Mouse (Mus musculus) hindbrain, embryonic 12.5 days (tissue): ENCODE data around the gene Gm10718. TPM values are rescaled to one million over a fixed set of nuclear protein-coding genes. Genes with fewer than 3 reads are reported as not detected.
"Not testable (repeated sequence)": the region's sequence is repeated elsewhere in the genome, so short reads cannot be mapped to it uniquely, and the experiment has no call there.

ENCODE experiments used
- ATAC-seq: fragments of 200-750 bp; cut with Nextera tagmentation; 2 replicates; pipeline ENCODE4 v1.8.0; 2017; ENCODE audit warnings: moderate TSS enrichment; ENCODE audit not compliant: low FRiP score
- H3K27ac ChIP-seq: fragments of 300-500 bp; sonication (generic); 2 replicates; pipeline ENCODE4 v1.5.1; 2016; ENCODE audit warnings: mild to moderate bottlenecking
- H3K27me3 ChIP-seq: fragments of 300-500 bp; sonication (generic); 2 replicates; pipeline ENCODE4 v1.6.1; 2016; ENCODE audit warnings: mild to moderate bottlenecking
- H3K36me3 ChIP-seq: fragments of 300-500 bp; sonication (generic); 2 replicates; pipeline ENCODE4 v1.6.1; 2016; ENCODE audit warnings: mild to moderate bottlenecking
- H3K4me1 ChIP-seq: fragments of 300-500 bp; sonication (generic); 2 replicates; pipeline ENCODE4 v1.6.1; 2016
- H3K4me2 ChIP-seq: fragments of 300-500 bp; sonication (generic); replicated peaks from 2 replicates; pipeline ENCODE4 v1.6.1; 2016; ENCODE audit warnings: mild to moderate bottlenecking
- H3K4me3 ChIP-seq: fragments of 300-500 bp; sonication (generic); 2 replicates; pipeline ENCODE4 v1.5.1; 2016; ENCODE audit warnings: mild to moderate bottlenecking
- H3K9ac ChIP-seq: fragments of 300-500 bp; sonication (generic); 2 replicates; pipeline ENCODE4 v1.6.1; 2016; ENCODE audit warnings: mild to moderate bottlenecking, moderate library complexity
- H3K9me3 ChIP-seq: fragments of 300-500 bp; sonication (generic); replicated peaks from 2 replicates; pipeline ENCODE4 v1.6.1; 2016; ENCODE audit warnings: mild to moderate bottlenecking
- WGBS: fragments of 180-500 bp; shearing (Covaris S2); methylation state at CpG from one replicate; pipeline ENCODE4 v1.1.7; 2016; 5-methylcytosine and 5-hydroxymethylcytosine counted together
- microRNA-seq: library from miRNA; unstranded; fragments of <30 nt; microRNA quantifications from one replicate; pipeline ENCODE4, GENCODE M21; 2017
- polyA plus RNA-seq: library from polyadenylated mRNA; unstranded; fragments of >200 nt; fragmentation: Nextera tagmentation; extraction: Ambion mirVana; gene quantifications from 2 replicates; pipeline ENCODE4 v1.2.1, GENCODE M21; 2016

The Gm10718 gene
- polyA plus RNA-seq, 1 experiment from 2014 or later, result not detected

- not testable (repeated sequence) for H3K4me1 ChIP-seq, H3K27ac ChIP-seq, H3K4me3 ChIP-seq, H3K36me3 ChIP-seq, H3K27me3 ChIP-seq, H3K9ac ChIP-seq, H3K9me3 ChIP-seq, H3K4me2 ChIP-seq
- 59% methylated on average over 2 of the region's 10 CpGs for WGBS
- ATAC-seq, result 0 out of 2 replicates have a peak, but pooled peaks have one; percentile 45
Observed at GRCm38 (mm10) chr9:3030677-3031318, 7.5 kb downstream of the Gm10718 start.

- not testable (repeated sequence) for H3K9me3 ChIP-seq, H3K4me2 ChIP-seq, H3K36me3 ChIP-seq, H3K27ac ChIP-seq, H3K27me3 ChIP-seq, H3K9ac ChIP-seq, H3K4me3 ChIP-seq, H3K4me1 ChIP-seq, ATAC-seq
- 38% methylated on average over 1 of the region's 8 CpGs for WGBS
Observed at GRCm38 (mm10) chr9:3034299-3034698, 11.0 kb downstream of the Gm10718 start, which contains the start of gene Gm17535. Gm17535 (plus strand) TSS chr9:3034599.

- H3K4me1 ChIP-seq, H3K27me3 ChIP-seq, H3K9me3 ChIP-seq, ATAC-seq, H3K4me3 ChIP-seq, H3K4me2 ChIP-seq, H3K36me3 ChIP-seq, H3K9ac ChIP-seq, H3K27ac ChIP-seq: not testable (repeated sequence)
- WGBS, result 81% methylated on average over 8 of the region's 8 CpGs
Observed at GRCm38 (mm10) chr9:3036577-3036976, 13.2 kb downstream of the Gm10718 start, which contains the start of gene Gm10715. Gm10715 (plus strand) TSS chr9:3036877.

- not testable (repeated sequence) for ATAC-seq, H3K4me3 ChIP-seq
Observed at GRCm38 (mm10) chr9:3038161-3038560, 14.8 kb downstream of the Gm10718 start.

More at GRCm38 (mm10) chr9:3038161-3038560, 14.8 kb downstream of the Gm10718 start:
- WGBS, result 64% methylated on average over 4 of the region's 4 CpGs
- not testable (repeated sequence) for H3K36me3 ChIP-seq, H3K27me3 ChIP-seq, H3K4me1 ChIP-seq, H3K27ac ChIP-seq, H3K9ac ChIP-seq, H3K4me2 ChIP-seq
- peaks cover 13% of the 10 kb centered on the region for H3K9me3 ChIP-seq

Small RNA genes lying within 50 kb of the gene (microRNA-seq; reads per million reads assigned to microRNA genes)
- not detected for gene Mir101c

Other genes starting within 250 kb of the Gm10718 start
- gene Gm10722, start 22.6 kb upstream of the Gm10718 start, polyA plus RNA-seq, result not detected in 2 replicates
- not detected in 2 replicates for gene Gm11168, start 20.2 kb upstream of the Gm10718 start, polyA plus RNA-seq
- gene Gm10721, start 10.4 kb upstream of the Gm10718 start, polyA plus RNA-seq, result 0.61 TPM in 1 of 2 replicates, not detected in the other
- not detected in 2 replicates for gene Gm10720, start 7.9 kb upstream of the Gm10718 start, polyA plus RNA-seq
- 0.61 and 0.63 TPM in 2 replicates for gene Gm10719, start 6.1 kb upstream of the Gm10718 start, polyA plus RNA-seq
- 0.90 and 1.5 TPM in 2 replicates for gene Gm10717, start 1.9 kb downstream of the Gm10718 start, polyA plus RNA-seq
- gene Gm17535, start 11.1 kb downstream of the Gm10718 start, polyA plus RNA-seq, result not detected in 2 replicates
- not detected in 2 replicates for gene Gm10715, start 13.3 kb downstream of the Gm10718 start, polyA plus RNA-seq